Mouse (Mus musculus): ENCODE measurements around the gene Traf3ip2. TPM values are rescaled to one million over a fixed set of nuclear protein-coding genes. Genes with fewer than 3 reads are reported as not detected.

Traf3ip2 gene
- 36.4 and 40.2 TPM in 2 replicates for polyA plus RNA-seq (2012; rRNA removed; ENCODE audit: low replicate concordance)

DNA sequence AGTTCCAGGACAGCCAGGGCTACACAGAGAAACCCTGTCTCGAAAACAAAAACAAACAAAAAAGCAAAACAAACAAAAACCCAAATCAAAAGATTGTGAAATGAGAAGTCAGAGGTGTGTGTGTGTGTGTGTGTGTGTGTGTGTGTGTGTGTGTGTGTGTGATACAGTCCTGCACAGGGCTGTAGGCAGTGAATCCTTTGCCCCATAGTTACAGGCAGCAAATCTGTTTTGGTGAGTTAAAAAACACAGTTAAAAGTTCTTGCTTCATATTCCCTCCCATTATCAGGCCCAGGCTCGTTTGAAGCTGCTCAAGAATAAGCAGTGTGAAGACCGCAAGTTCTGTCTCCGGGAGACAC lies at the start of gene Traf3ip2:
TSS of gene Traf3ip2 (plus strand) at position 302 of the 356 bp plus-strand sequence.

Other genes with a start within 250 kb of the Traf3ip2 start
- 35.9 and 44.5 TPM in 2 replicates for gene Fyn, start 244.1 kb upstream of the Traf3ip2 start, polyA plus RNA-seq (2012; rRNA removed; ENCODE audit: low replicate concordance)
- gene Rev3l, start 119.2 kb downstream of the Traf3ip2 start, polyA plus RNA-seq (2012; rRNA removed; ENCODE audit: low replicate concordance) = 9.5 and 29.3 TPM in 2 replicates